Mouse (Mus musculus): ENCODE measurements at regions not wholly inside any gene's neighbourhood (a gene's known extent, or its start where the extent isn't known, plus 50 kb on each side); places are given as distances from the start of the nearest gene placed in this dataset.

- Histone ChIP-seq H3K27me3 (ENCODE audit: control insufficient read depth, insufficient read depth, low read depth, low read length) (no peaks in the 10 kb centered on the region), H3K36me3 (ENCODE audit: control insufficient read depth, insufficient read depth) (no peaks in the 10 kb centered on the region), H3K4me3 (ENCODE audit: low read depth, low read length) (no peak overlapping the region), H3K9ac (ENCODE audit: low read depth, low read length) (no peak overlapping the region), H3K4me1 (ENCODE audit: control insufficient read depth, low read depth, low read length) (no peaks in the 10 kb centered on the region), H3K9me3 (replicated peaks; ENCODE audit: control insufficient read depth, low read length) (no peaks in the 10 kb centered on the region), H3K4me2 (ENCODE audit: low read depth, low read length) (no peak overlapping the region), H3K27ac (ENCODE audit: low read length) (no peak overlapping the region)
- no peak for ATAC-seq (ENCODE audit: low read depth)
- 48% methylated on average over 7 of the region's 7 CpGs for WGBS (ENCODE audit: insufficient replicate concordance)
Observed at GRCm38 (mm10) chr12:107852921-107853320, 150.5 kb downstream of the Bcl11b start.

- H3K27ac ChIP-seq (ENCODE audit: low read length): no peak overlapping the region
- WGBS (ENCODE audit: insufficient replicate concordance): 56% methylated on average over 4 of the region's 4 CpGs
- no peak overlapping the region for H3K4me3 ChIP-seq (ENCODE audit: low read depth, low read length)
- no peaks in the 10 kb centered on the region for H3K27me3 ChIP-seq (ENCODE audit: control insufficient read depth, insufficient read depth, low read depth, low read length)
- no peak for ATAC-seq (ENCODE audit: low read depth)
- H3K9me3 ChIP-seq (replicated peaks; ENCODE audit: control insufficient read depth, low read length): no peaks in the 10 kb centered on the region
- no peaks in the 10 kb centered on the region for H3K36me3 ChIP-seq (ENCODE audit: control insufficient read depth, insufficient read depth)
- H3K9ac ChIP-seq (ENCODE audit: low read depth, low read length): no peak overlapping the region
- no peak overlapping the region for H3K4me2 ChIP-seq (ENCODE audit: low read depth, low read length)
- no peaks in the 10 kb centered on the region for H3K4me1 ChIP-seq (ENCODE audit: control insufficient read depth, low read depth, low read length)
Observed at GRCm38 (mm10) chr12:107855547-107855946, 147.9 kb downstream of the Bcl11b start.

- H3K4me2 ChIP-seq (ENCODE audit: low read depth, low read length): no peak overlapping the region
- no peak overlapping the region for H3K9ac ChIP-seq (ENCODE audit: low read depth, low read length)
- H3K9me3 ChIP-seq (replicated peaks; ENCODE audit: control insufficient read depth, low read length): no peaks in the 10 kb centered on the region
- H3K4me1 ChIP-seq (ENCODE audit: control insufficient read depth, low read depth, low read length): no peaks in the 10 kb centered on the region
- no peak for ATAC-seq (ENCODE audit: low read depth)
- no peaks in the 10 kb centered on the region for H3K36me3 ChIP-seq (ENCODE audit: control insufficient read depth, insufficient read depth)
- WGBS (ENCODE audit: insufficient replicate concordance): 61% methylated on average over 6 of the region's 6 CpGs
- no peak overlapping the region for H3K27ac ChIP-seq (ENCODE audit: low read length)
- no peak overlapping the region for H3K4me3 ChIP-seq (ENCODE audit: low read depth, low read length)
- no peaks in the 10 kb centered on the region for H3K27me3 ChIP-seq (ENCODE audit: control insufficient read depth, insufficient read depth, low read depth, low read length)
Observed at GRCm38 (mm10) chr12:107856421-107857043, 146.9 kb downstream of the Bcl11b start.

GRCm38 (mm10) chr12:107858536-107859280 is 144.7 kb downstream of the Bcl11b start:
- Histone ChIP-seq H3K4me3 (ENCODE audit: low read depth, low read length) (no peak overlapping the region), H3K4me2 (ENCODE audit: low read depth, low read length) (no peak overlapping the region), H3K9ac (ENCODE audit: low read depth, low read length) (no peak overlapping the region), H3K27ac (ENCODE audit: low read length) (no peak overlapping the region), H3K9me3 (replicated peaks; ENCODE audit: control insufficient read depth, low read length) (no peaks in the 10 kb centered on the region), H3K27me3 (ENCODE audit: control insufficient read depth, insufficient read depth, low read depth, low read length) (no peaks in the 10 kb centered on the region), H3K36me3 (ENCODE audit: control insufficient read depth, insufficient read depth) (no peaks in the 10 kb centered on the region), H3K4me1 (ENCODE audit: control insufficient read depth, low read depth, low read length) (no peaks in the 10 kb centered on the region)
- no peak for ATAC-seq (ENCODE audit: low read depth)
- 54% methylated on average over 10 of the region's 10 CpGs for WGBS (ENCODE audit: insufficient replicate concordance)

GRCm38 (mm10) chr12:107859750-107860149 is 143.7 kb downstream of the Bcl11b start:
- no peaks in the 10 kb centered on the region for H3K36me3 ChIP-seq (ENCODE audit: control insufficient read depth, insufficient read depth)
- ATAC-seq (ENCODE audit: low read depth): no peak
- H3K27me3 ChIP-seq (ENCODE audit: control insufficient read depth, insufficient read depth, low read depth, low read length): no peaks in the 10 kb centered on the region
- no peak overlapping the region for H3K9ac ChIP-seq (ENCODE audit: low read depth, low read length)
- WGBS (ENCODE audit: insufficient replicate concordance): 19% methylated on average over 7 of the region's 8 CpGs
- no peak overlapping the region for H3K4me2 ChIP-seq (ENCODE audit: low read depth, low read length)
- no peaks in the 10 kb centered on the region for H3K4me1 ChIP-seq (ENCODE audit: control insufficient read depth, low read depth, low read length)
- H3K4me3 ChIP-seq (ENCODE audit: low read depth, low read length): no peak overlapping the region
- no peak overlapping the region for H3K27ac ChIP-seq (ENCODE audit: low read length)
- H3K9me3 ChIP-seq (replicated peaks; ENCODE audit: control insufficient read depth, low read length): no peaks in the 10 kb centered on the region

GRCm38 (mm10) chr12:107860358-107860757 is 143.0 kb downstream of the Bcl11b start:
- no peak overlapping the region for H3K4me2 ChIP-seq (ENCODE audit: low read depth, low read length)
- H3K4me1 ChIP-seq (ENCODE audit: control insufficient read depth, low read depth, low read length): no peaks in the 10 kb centered on the region
- no peak overlapping the region for H3K4me3 ChIP-seq (ENCODE audit: low read depth, low read length)
- no peak overlapping the region for H3K9ac ChIP-seq (ENCODE audit: low read depth, low read length)
- H3K27me3 ChIP-seq (ENCODE audit: control insufficient read depth, insufficient read depth, low read depth, low read length): no peaks in the 10 kb centered on the region
- 56% methylated on average over 6 of the region's 6 CpGs for WGBS (ENCODE audit: insufficient replicate concordance)
- H3K9me3 ChIP-seq (replicated peaks; ENCODE audit: control insufficient read depth, low read length): no peaks in the 10 kb centered on the region
- no peak for ATAC-seq (ENCODE audit: low read depth)
- no peak overlapping the region for H3K27ac ChIP-seq (ENCODE audit: low read length)
- no peaks in the 10 kb centered on the region for H3K36me3 ChIP-seq (ENCODE audit: control insufficient read depth, insufficient read depth)

Measured in liver, embryonic 16.5 days (tissue).